Mouse (Mus musculus) central nervous system, embryonic 18 days (tissue): ENCODE results near the gene Ttc36. TPM values are rescaled to one million over a fixed set of nuclear protein-coding genes. Genes with fewer than 3 reads are reported as not detected.

Source experiments
- polyA plus RNA-seq: library from polyadenylated mRNA; depleted of rRNA; stranded (reverse); fragments of >200 nt; gene quantifications from 2 replicates; pipeline ENCODE4 v1.2.3, GENCODE M21; 2012; rRNA removed

Ttc36 gene
- 0.95 and 1.4 TPM in 2 replicates for polyA plus RNA-seq

DNA sequence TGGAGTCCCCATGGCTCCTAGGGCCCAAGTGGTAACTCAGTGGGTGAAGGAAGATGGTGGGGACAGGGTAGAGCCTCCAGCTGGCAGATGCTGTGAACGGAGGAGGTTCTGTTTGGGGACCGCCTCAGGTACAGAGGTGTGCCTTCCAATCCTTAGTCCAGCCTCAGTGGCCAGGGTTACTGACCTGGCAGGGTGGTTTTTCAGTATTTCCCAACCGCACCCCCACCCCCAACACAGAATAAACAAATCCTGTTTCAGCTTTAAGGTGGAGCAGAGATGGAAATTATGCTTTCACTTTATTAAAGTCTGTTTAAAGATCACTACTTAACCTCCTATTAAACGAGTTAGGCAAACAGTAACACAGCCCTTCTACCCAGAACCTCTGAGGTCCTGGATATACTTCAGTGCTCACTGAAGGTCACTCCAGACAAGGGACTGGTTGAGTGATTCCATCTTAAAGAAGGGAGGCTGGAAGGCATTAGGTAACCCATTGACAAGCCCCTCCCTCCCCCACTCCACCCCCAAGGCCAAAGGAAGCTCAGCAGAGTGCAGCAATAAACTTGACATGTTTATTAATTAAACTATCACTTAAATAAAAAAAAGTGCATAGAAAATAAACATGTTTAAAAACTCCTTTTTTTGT is at the start of gene Ttc36:
Gene Ttc36, minus strand, starts transcription at position 265 of the 643 bp plus-strand sequence.

DNA sequence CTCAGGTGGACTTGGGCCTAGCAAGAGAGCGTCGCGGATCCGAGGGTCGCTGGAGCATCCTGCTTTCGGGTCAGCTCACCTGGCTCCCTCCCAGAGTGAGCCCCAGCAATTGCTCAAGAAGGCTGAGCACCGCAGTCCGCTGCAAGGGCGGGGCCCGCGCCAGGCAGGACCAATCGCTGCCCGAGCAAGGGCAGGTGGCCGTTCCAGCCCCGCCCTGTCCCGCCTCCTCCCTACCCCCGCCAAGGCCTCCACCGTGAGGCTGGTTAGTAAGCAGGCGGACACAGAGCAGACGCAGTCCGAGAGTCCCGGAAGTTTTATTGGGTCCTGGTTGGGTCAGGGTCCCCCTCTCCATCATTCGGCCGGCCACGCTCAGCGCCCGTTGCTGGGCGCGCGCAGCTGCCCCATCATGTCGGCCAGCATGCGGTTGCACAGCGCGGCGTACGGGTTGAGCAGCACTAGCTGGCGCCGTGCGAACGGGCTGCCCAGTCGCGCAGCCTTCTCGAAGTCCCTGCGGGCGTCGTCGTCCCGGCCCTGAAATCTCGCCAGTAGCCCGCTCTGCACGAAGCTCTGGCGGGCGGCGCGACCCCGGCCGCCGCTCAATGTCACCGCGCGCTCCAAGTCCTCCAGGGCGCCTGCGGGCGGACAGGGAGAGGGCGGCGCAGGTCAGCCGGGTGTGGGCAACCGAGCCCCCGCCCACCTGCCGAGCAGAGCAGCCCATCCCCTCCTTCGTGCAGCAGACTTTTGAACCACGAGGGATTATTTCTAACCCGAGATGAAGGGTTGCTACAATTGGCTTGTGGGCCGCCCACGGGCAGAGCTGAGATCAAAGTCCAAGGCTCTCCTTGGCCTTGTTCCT is 3.5 kb downstream of the Ttc36 start, which contains the start of gene Tmem25:
Gene Tmem25, minus strand, starts transcription at position 206 of the 856 bp plus-strand sequence.

DNA sequence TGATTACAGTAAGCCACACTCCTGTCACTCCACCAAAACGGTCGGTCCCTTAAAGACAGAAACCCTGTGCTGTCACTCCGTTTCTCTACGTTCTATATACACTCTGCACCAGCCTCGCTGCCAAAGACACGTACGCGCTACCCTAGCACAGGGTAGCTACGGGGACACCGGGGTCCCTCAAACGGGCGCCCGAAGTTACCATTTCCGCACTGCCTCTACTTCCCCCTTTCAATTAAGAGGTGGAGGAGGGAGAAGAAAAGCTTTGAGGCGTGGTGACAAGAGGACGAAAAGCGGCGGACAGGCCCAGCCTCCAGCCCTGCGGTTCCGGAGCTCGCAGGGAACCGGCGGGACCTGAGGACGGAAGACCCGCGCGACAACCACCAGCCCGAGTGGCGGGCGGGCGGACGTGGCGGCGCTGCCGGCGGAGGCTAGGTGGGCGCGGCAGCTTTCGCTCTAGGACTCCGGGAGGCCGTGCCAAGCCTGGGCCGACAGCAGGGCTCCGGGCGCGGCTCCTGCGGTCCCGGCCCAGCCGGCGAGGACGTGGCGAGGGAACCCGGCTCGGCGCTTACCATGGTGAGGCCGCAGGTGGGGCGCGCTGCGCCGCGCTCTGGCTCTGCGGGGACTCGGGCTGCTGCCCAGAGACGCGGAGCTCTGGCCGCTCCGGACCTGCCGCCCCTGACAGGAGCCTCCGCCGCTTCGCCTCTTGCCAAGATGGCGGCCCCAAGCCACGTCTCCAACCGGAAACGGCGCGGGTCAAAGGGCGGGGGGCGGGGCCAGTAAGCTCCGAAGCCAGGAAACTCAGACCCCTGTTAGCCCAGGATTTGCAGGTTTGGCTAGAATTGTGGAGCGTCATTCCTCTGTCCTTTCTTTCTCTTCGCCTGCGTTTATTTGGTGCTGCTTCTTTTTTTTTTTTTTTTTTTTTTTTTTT is 35.5 kb downstream of the Ttc36 start, which contains the start of the genes Arcn1 and Ift46:
Gene Arcn1, minus strand, starts transcription at position 745 of the 928 bp plus-strand sequence.
Gene Ift46, plus strand, starts transcription at position 808 of the 928 bp plus-strand sequence.

Other genes starting within 250 kb of the Ttc36 start
- not detected in 2 replicates for gene Cxcr5, start 241.2 kb downstream of the Ttc36 start, polyA plus RNA-seq
- gene Ddx6, start 198.2 kb downstream of the Ttc36 start, polyA plus RNA-seq: 47.4 and 48.5 TPM in 2 replicates
- not detected in 2 replicates for gene Treh, start 129.8 kb downstream of the Ttc36 start, polyA plus RNA-seq
- gene Phldb1, start 67.9 kb downstream of the Ttc36 start, polyA plus RNA-seq: 120 and 130 TPM in 2 replicates
- 60.5 and 65.2 TPM in 2 replicates for gene Arcn1, start 35.2 kb downstream of the Ttc36 start, polyA plus RNA-seq
- 133 and 134 TPM in 2 replicates for gene Ift46, start 35.2 kb downstream of the Ttc36 start, polyA plus RNA-seq
- gene Tmem25, start 3.8 kb downstream of the Ttc36 start, polyA plus RNA-seq: 37.2 and 38.0 TPM in 2 replicates
- 24.3 and 28.4 TPM in 2 replicates for gene Kmt2a, start 78.2 kb upstream of the Ttc36 start, polyA plus RNA-seq
- 674 and 804 TPM in 2 replicates for gene Atp5l, start 117.7 kb upstream of the Ttc36 start, polyA plus RNA-seq
- gene Ube4a, start 162.5 kb upstream of the Ttc36 start, polyA plus RNA-seq: 26.6 and 29.3 TPM in 2 replicates
- gene Cd3g, start 177.4 kb upstream of the Ttc36 start, polyA plus RNA-seq: not detected in 2 replicates
- not detected in 2 replicates for gene Cd3d, start 178.7 kb upstream of the Ttc36 start, polyA plus RNA-seq
- not detected in 2 replicates for gene Cd3e, start 206.6 kb upstream of the Ttc36 start, polyA plus RNA-seq
- gene Mpzl2, start 236.7 kb upstream of the Ttc36 start, polyA plus RNA-seq: 1.6 and 4.1 TPM in 2 replicates